Mouse (Mus musculus) lung, adult 2 months (tissue): ENCODE results near the gene Fam3c.

Experiments used
- CTCF ChIP-seq: fragments of 200-500 bp; IDR thresholded peaks from 2 replicates; pipeline ENCODE4 v1.5.1; 2011; ENCODE audit warnings: mild to moderate bottlenecking, low read length, control low read depth; ENCODE audit not compliant: insufficient read depth
- POLR2A ChIP-seq: fragments of 200-500 bp; IDR thresholded peaks from 2 replicates; pipeline ENCODE4 v1.6.1; 2011; ENCODE audit warnings: low read depth, mild to moderate bottlenecking, control low read depth, low read length, borderline replicate concordance; ENCODE audit errors: extremely low read depth

DNA sequence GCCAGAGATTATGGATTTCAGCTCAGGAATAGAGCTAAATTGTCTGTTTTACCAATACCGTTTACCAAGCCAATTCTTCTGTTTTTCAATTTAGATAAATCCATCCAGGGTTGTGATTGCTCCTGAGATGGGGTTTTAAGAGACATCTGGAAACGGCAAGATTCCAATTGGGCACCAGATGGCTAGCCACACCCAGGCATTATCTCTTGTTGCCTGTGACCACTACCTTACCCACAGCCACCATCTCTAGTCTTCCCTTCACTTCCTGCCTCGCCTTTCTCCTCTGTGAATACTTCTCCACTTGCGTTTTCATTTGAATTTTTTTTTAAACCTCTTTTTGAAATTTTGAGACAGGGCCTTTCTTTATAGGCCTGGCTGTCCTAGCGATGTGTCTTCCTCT lies 46.0 kb upstream of the Fam3c start:
- TF ChIP-seq POLR2A (no peak), CTCF (no peak)
